Mouse (Mus musculus): Measurements from ENCODE around the gene B9d2. TPM values are rescaled to one million over a fixed set of nuclear protein-coding genes. Genes with fewer than 3 reads are reported as not detected.

Gene B9d2
- polyA plus RNA-seq, 1 experiment from 2014 or later: 27.6 TPM

DNA sequence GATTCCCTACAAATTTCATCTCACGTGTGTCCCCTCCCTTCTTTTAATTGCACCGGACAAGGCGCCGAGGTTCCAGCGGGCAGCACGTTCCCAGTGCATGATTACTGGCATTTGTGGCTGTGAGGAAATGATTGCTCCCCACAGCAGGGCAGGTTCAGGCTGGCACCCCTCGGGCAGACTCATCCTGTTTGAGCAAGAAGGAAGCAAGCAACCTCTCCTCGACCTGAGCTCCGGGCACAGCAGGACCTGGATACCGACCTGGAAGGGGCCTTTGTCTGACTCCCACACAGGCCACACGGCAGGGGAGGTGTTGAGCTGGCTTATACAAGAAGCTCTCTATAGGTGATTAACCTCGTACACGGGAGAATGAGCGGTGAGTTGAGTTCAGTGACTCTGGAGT is 35.5 kb upstream of the B9d2 start:
- 70% methylated on average over 14 of the region's 14 CpGs for WGBS
- DNase-seq (no peak), ATAC-seq (ENCODE audit: insufficient read depth) (no peak)
- H3K4me2 ChIP-seq: no peak overlapping the region
- TF ChIP-seq CTCF (IDR thresholded peaks at IDR 0.05; ENCODE audit: low read depth): no peak
- no peaks in the 10 kb centered on the region for H3K27me3 ChIP-seq (ENCODE audit: insufficient read depth, low read length)
- H3K36me3 ChIP-seq (ENCODE audit: insufficient read depth): peaks cover 2% of the 10 kb centered on the region; the same call in 1 of the 2 replicates
- no peak overlapping the region for H3K27ac ChIP-seq (ENCODE audit: low read depth)
- H3K4me3 ChIP-seq (ENCODE audit: low read depth, low read length): no peak overlapping the region
- H3K9me3 ChIP-seq (ENCODE audit: low read depth, low read length): no peaks in the 10 kb centered on the region
- no peak overlapping the region for H3K9ac ChIP-seq
- H3K4me1 ChIP-seq (ENCODE audit: insufficient read depth): no peaks in the 10 kb centered on the region

DNA sequence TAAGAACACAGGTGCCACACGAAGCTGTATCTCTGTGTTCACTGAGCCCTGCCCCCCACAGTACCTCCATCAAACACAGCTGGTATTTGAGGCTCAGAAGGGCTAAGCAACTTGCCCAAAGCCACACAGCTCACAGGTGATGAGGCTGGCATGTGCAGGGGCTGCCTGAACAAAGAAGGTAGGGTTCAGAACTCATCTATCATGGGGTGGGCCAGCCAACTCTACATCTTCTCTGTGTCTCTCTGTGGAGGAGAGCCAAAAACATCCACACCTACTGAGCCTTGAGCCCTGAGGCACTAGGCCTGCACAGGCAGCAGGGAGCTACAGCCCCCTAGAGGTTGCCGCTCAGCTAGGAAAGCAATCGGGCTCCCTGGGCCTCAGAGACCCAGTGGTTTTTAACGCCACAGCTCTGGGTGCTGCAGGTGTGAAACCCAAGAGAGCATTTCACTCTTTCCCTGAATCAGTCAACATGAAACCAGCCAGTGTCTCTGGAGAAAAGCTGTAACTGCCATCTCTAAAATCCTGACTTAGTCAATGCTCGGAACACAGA is 32.9 kb upstream of the B9d2 start:
- Histone ChIP-seq H3K27me3 (ENCODE audit: insufficient read depth, low read length) (no peaks in the 10 kb centered on the region), H3K9ac (no peak overlapping the region), H3K4me1 (ENCODE audit: insufficient read depth) (no peaks in the 10 kb centered on the region), H3K27ac (ENCODE audit: low read depth) (no peak overlapping the region), H3K9me3 (ENCODE audit: low read depth, low read length) (no peaks in the 10 kb centered on the region), H3K4me3 (ENCODE audit: low read depth, low read length) (no peak overlapping the region), H3K4me2 (no peak overlapping the region), H3K36me3 (ENCODE audit: insufficient read depth) (no peaks in the 10 kb centered on the region)
- TF ChIP-seq CTCF (IDR thresholded peaks at IDR 0.05; ENCODE audit: low read depth): peak; percentile 34
- 42% methylated on average over 5 of the region's 5 CpGs for WGBS
- ATAC-seq (ENCODE audit: insufficient read depth) (no peak), DNase-seq (no peak)

DNA sequence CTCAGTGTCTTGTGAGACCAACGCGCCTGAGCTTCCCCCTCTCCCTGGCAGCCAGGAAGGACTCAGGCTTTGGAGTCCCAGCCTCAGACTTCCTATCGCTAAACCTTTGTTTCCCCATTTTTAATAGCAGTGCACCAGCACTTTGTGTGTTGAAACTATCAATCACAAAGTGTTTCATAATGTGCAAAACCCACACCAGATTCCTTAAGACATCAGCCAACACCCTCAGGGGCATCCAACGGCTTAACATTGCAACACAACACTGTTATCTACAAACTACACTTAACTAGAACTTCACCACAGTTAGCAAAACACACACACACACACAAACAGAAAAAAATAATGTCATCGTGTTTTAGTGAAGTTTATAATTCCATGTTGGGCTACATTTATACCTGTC is 30.7 kb upstream of the B9d2 start:
- no peak for TF ChIP-seq CTCF (IDR thresholded peaks at IDR 0.05; ENCODE audit: low read depth)
- Histone ChIP-seq H3K9me3 (ENCODE audit: low read depth, low read length) (no peaks in the 10 kb centered on the region), H3K9ac (no peak overlapping the region), H3K27ac (ENCODE audit: low read depth) (no peak overlapping the region), H3K4me2 (no peak overlapping the region), H3K4me1 (ENCODE audit: insufficient read depth) (no peaks in the 10 kb centered on the region), H3K27me3 (ENCODE audit: insufficient read depth, low read length) (no peaks in the 10 kb centered on the region), H3K4me3 (ENCODE audit: low read depth, low read length) (no peak overlapping the region), H3K36me3 (ENCODE audit: insufficient read depth) (no peaks in the 10 kb centered on the region)
- 67% methylated on average over 5 of the region's 5 CpGs for WGBS
- DNase-seq (no peak), ATAC-seq (ENCODE audit: insufficient read depth) (no peak)

DNA sequence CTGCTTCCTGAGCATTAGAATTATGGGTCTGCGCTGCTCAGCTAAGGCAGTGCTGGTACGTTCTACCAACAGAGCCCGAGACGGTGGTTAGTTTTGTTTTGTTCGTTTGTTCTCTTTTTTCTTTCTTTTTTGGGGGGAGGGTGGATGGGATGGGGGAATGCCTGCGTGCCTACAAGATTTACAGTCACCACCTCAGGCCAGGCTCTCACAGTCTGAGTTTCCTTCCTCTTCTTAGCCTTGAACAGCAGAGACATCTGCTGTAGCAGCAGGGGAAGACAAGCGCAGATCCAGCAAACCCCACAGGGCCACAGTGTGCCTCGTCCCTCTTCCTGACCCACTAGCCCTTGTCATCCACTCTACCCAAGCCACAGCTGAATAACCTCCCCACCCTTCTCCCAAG is 29.3 kb upstream of the B9d2 start:
- Histone ChIP-seq H3K4me3 (ENCODE audit: low read depth, low read length) (no peak overlapping the region), H3K4me2 (no peak overlapping the region), H3K9me3 (ENCODE audit: low read depth, low read length) (no peaks in the 10 kb centered on the region), H3K4me1 (ENCODE audit: insufficient read depth) (no peaks in the 10 kb centered on the region), H3K27ac (ENCODE audit: low read depth) (no peak overlapping the region), H3K9ac (no peak overlapping the region), H3K36me3 (ENCODE audit: insufficient read depth) (no peaks in the 10 kb centered on the region), H3K27me3 (ENCODE audit: insufficient read depth, low read length) (no peaks in the 10 kb centered on the region)
- no peak for TF ChIP-seq CTCF (IDR thresholded peaks at IDR 0.05; ENCODE audit: low read depth)
- ATAC-seq (ENCODE audit: insufficient read depth) (no peak), DNase-seq (no peak)
- WGBS: 89% methylated on average over 8 of the region's 8 CpGs

DNA sequence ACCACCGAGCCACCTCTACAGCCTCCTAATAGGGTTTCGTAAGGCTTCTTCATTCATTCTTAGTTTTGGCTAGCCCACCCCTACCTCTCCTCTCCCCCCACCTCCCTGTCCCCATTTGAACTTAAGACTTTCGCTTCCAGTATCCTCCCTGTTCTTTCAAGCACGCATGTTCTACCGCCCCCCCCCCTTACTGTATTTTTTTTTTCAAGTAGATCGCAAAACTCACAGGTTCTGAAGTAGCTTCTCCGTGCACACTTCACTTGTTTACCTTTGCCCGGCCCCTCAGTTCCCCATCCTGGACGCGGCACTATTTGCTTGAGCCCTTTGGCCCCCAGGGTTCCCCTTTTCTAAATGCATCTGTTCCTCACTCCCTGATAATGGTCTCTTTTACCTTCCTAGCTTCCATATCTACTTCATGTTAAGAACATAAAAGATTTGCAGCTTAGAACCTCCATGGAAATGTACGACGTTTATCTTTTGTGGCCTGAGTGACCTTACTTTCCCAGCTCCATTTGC is 28.3 kb upstream of the B9d2 start:
- H3K4me1 ChIP-seq (ENCODE audit: insufficient read depth): no peaks in the 10 kb centered on the region
- no peak overlapping the region for H3K9ac ChIP-seq
- no peak for TF ChIP-seq CTCF (IDR thresholded peaks at IDR 0.05; ENCODE audit: low read depth)
- no peak overlapping the region for H3K27ac ChIP-seq (ENCODE audit: low read depth)
- H3K27me3 ChIP-seq (ENCODE audit: insufficient read depth, low read length): no peaks in the 10 kb centered on the region
- ATAC-seq (ENCODE audit: insufficient read depth) (no peak), DNase-seq (no peak)
- H3K9me3 ChIP-seq (ENCODE audit: low read depth, low read length): no peaks in the 10 kb centered on the region
- no peak overlapping the region for H3K4me2 ChIP-seq
- WGBS: 65% methylated on average over 12 of the region's 12 CpGs
- H3K36me3 ChIP-seq (ENCODE audit: insufficient read depth): no peaks in the 10 kb centered on the region
- no peak overlapping the region for H3K4me3 ChIP-seq (ENCODE audit: low read depth, low read length)

DNA sequence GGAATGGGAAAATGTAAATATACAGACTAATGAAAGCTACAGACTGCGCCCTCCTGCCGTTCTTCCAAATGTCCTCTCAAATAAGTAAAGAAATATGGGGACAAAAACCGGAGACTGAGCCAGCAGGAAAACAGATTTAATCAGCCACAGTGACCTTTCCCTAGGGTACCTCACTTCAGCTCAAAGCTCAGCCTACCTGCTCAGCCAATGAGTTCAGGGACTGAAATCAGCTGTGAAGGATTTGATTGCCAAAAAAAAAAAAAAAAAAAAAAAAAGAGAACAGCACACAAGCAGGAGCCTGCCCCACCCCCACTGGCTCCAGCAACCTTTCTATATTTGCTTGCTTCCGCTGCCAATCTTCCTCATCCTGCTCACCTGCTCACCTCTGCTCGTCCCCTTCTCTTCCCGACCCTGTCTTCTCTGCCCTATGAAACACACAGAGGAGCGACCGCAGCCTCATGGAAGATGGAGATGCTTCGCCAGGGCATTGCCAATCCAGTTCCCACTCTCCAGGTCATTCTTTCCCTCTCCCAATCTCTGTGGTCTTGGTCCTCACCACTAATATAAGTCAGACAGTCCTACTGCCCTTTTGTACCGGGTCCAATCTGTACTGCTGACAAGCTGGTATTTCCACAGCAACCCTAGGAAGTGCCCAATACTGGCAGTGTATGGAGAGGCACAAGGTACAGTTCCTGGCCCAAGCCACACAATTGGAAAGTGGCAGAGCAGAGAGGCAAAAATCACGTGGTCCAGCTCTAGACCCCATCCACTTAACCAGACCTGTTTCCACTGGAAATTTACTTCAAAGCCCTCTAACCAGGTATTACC is 24.8 kb upstream of the B9d2 start:
- Histone ChIP-seq H3K4me2 (no peak overlapping the region), H3K9me3 (ENCODE audit: low read depth, low read length) (no peaks in the 10 kb centered on the region), H3K36me3 (ENCODE audit: insufficient read depth) (no peaks in the 10 kb centered on the region), H3K4me3 (ENCODE audit: low read depth, low read length) (no peak overlapping the region), H3K9ac (no peak overlapping the region), H3K27me3 (ENCODE audit: insufficient read depth, low read length) (no peaks in the 10 kb centered on the region), H3K4me1 (ENCODE audit: insufficient read depth) (0 out of 2 replicates have a peak, but pooled peaks cover 6% of the 10 kb centered on the region), H3K27ac (ENCODE audit: low read depth) (no peak overlapping the region)
- DNase-seq: no peak
- no peak for ATAC-seq (ENCODE audit: insufficient read depth)
- no peak for TF ChIP-seq CTCF (IDR thresholded peaks at IDR 0.05; ENCODE audit: low read depth)
- WGBS: 72% methylated on average over 11 of the region's 11 CpGs

DNA sequence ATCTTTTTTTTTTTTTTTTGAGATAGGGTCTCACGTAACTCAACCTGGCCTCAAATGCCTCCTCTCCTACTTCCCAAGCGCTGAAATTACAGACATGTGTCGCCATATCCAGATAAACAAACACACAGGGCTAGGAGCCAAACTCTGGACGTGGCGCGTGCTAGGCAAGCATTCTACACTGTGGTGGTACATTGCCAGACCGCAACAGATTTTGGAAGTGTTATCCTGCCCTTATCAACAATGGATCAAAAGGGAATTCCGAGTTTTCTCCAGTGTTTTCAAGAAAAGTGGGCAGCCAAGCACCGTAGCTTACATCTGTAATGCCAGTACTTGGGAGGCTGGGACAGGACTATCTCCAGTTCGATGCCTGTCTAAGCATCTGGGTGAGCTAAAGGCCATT is 22.8 kb upstream of the B9d2 start:
- Histone ChIP-seq H3K27me3 (ENCODE audit: insufficient read depth, low read length) (no peaks in the 10 kb centered on the region), H3K4me1 (ENCODE audit: insufficient read depth) (0 out of 2 replicates have a peak, but pooled peaks cover 6% of the 10 kb centered on the region), H3K9ac (peak overlapping the region; percentile 63), H3K4me2 (peak overlapping the region; percentile 66), H3K9me3 (ENCODE audit: low read depth, low read length) (no peaks in the 10 kb centered on the region), H3K36me3 (ENCODE audit: insufficient read depth) (peaks cover 14% of the 10 kb centered on the region; the same call in 1 of the 2 replicates), H3K27ac (ENCODE audit: low read depth) (no peak overlapping the region), H3K4me3 (ENCODE audit: low read depth, low read length) (peak overlapping the region; percentile 62)
- 24% methylated on average over 10 of the region's 10 CpGs for WGBS
- ATAC-seq (ENCODE audit: insufficient read depth) (no peak), DNase-seq (peak; percentile 14)
- no peak for TF ChIP-seq CTCF (IDR thresholded peaks at IDR 0.05; ENCODE audit: low read depth)

All from lung, embryonic 14.5 days (tissue).